Mouse (Mus musculus): Measurements from ENCODE around the gene Zfp873.
"Not testable (repeated sequence)": the region's sequence is repeated elsewhere in the genome, so short reads cannot be mapped to it uniquely, and the experiment has no call there.

Zfp873 gene

GRCm38 (mm10) chr10:82047597-82048459 is at the start of gene Zfp873:
Gene Zfp873, plus strand, starts transcription at chr10:82048123.
- peak; percentile 96 for DNase-seq

GRCm38 (mm10) chr10:82003209-82003608 is 44.7 kb upstream of the Zfp873 start:
- not testable (repeated sequence) for DNase-seq

- DNase-seq = peak; percentile 15
Measured at GRCm38 (mm10) chr10:82004822-82005221, 43.1 kb upstream of the Zfp873 start.

- no peak for DNase-seq
Measured at GRCm38 (mm10) chr10:82042191-82042590, 5.7 kb upstream of the Zfp873 start.

GRCm38 (mm10) chr10:82046603-82047002 is 1.3 kb upstream of the Zfp873 start:
- DNase-seq = no peak

GRCm38 (mm10) chr10:82048460-82048804 is 509 bp downstream of the Zfp873 start:
- DNase-seq = not testable (repeated sequence)

GRCm38 (mm10) chr10:82082728-82083621 is 35.1 kb downstream of the Zfp873 start, which contains the start of gene BC024063:
Gene BC024063, plus strand, starts transcription at chr10:82083353.
- DNase-seq = peak; percentile 74

GRCm38 (mm10) chr10:82083622-82083971 is 35.7 kb downstream of the Zfp873 start:
- not testable (repeated sequence) for DNase-seq

Measured in kidney, adult 9 months (tissue).